Mouse (Mus musculus): ENCODE data around the gene Lyrm7.

Gene Lyrm7

GRCm38 (mm10) chr11:54845470-54846442 lies 15.0 kb downstream of the Lyrm7 start:
- DNase-seq (ENCODE audit: inconsistent ontology term): peak; percentile 74

GRCm38 (mm10) chr11:54844959-54845358 lies 15.8 kb downstream of the Lyrm7 start:
- DNase-seq (ENCODE audit: inconsistent ontology term): no peak

- DNase-seq (ENCODE audit: inconsistent ontology term): no peak
Observed at GRCm38 (mm10) chr11:54844424-54844823, 16.3 kb downstream of the Lyrm7 start.

- no peak for DNase-seq (ENCODE audit: inconsistent ontology term)
Observed at GRCm38 (mm10) chr11:54840891-54841290, 19.8 kb downstream of the Lyrm7 start.

GRCm38 (mm10) chr11:54839696-54840095 lies 21.0 kb downstream of the Lyrm7 start:
- no peak for DNase-seq (ENCODE audit: inconsistent ontology term)

- DNase-seq (ENCODE audit: inconsistent ontology term): no peak
Observed at GRCm38 (mm10) chr11:54836106-54836505, 24.6 kb downstream of the Lyrm7 start.

GRCm38 (mm10) chr11:54834596-54834995 lies 26.1 kb downstream of the Lyrm7 start:
- no peak for DNase-seq (ENCODE audit: inconsistent ontology term)

GRCm38 (mm10) chr11:54833833-54834232 lies 26.9 kb downstream of the Lyrm7 start:
- no peak for DNase-seq (ENCODE audit: inconsistent ontology term)

GRCm38 (mm10) chr11:54826819-54827218 lies 33.9 kb downstream of the Lyrm7 start:
- no peak for DNase-seq (ENCODE audit: inconsistent ontology term)

GRCm38 (mm10) chr11:54825774-54826173 lies 34.9 kb downstream of the Lyrm7 start:
- no peak for DNase-seq (ENCODE audit: inconsistent ontology term)

- no peak for DNase-seq (ENCODE audit: inconsistent ontology term)
Observed at GRCm38 (mm10) chr11:54823467-54823866, 37.2 kb downstream of the Lyrm7 start.

- no peak for DNase-seq (ENCODE audit: inconsistent ontology term)
Observed at GRCm38 (mm10) chr11:54819489-54819888, 41.2 kb downstream of the Lyrm7 start.

- DNase-seq (ENCODE audit: inconsistent ontology term): no peak
Observed at GRCm38 (mm10) chr11:54817449-54817848, 43.3 kb downstream of the Lyrm7 start.

GRCm38 (mm10) chr11:54815659-54816058 lies 45.1 kb downstream of the Lyrm7 start:
- DNase-seq (ENCODE audit: inconsistent ontology term): no peak

GRCm38 (mm10) chr11:54812812-54813516 lies 47.8 kb downstream of the Lyrm7 start:
- DNase-seq (ENCODE audit: inconsistent ontology term): peak; percentile 72

GRCm38 (mm10) chr11:54812314-54812713 lies 48.4 kb downstream of the Lyrm7 start:
- DNase-seq (ENCODE audit: inconsistent ontology term): no peak

GRCm38 (mm10) chr11:54811054-54811453 lies 49.7 kb downstream of the Lyrm7 start:
- no peak for DNase-seq (ENCODE audit: inconsistent ontology term)

- DNase-seq (ENCODE audit: inconsistent ontology term): no peak
Observed at GRCm38 (mm10) chr11:54809582-54809981, 51.1 kb downstream of the Lyrm7 start.

- no peak for DNase-seq (ENCODE audit: inconsistent ontology term)
Observed at GRCm38 (mm10) chr11:54808177-54808576, 52.5 kb downstream of the Lyrm7 start.

- DNase-seq (ENCODE audit: inconsistent ontology term): no peak
Observed at GRCm38 (mm10) chr11:54807669-54808068, 53.0 kb downstream of the Lyrm7 start.

GRCm38 (mm10) chr11:54806891-54807290 lies 53.8 kb downstream of the Lyrm7 start:
- no peak for DNase-seq (ENCODE audit: inconsistent ontology term)

GRCm38 (mm10) chr11:54805196-54805595 lies 55.5 kb downstream of the Lyrm7 start:
- DNase-seq (ENCODE audit: inconsistent ontology term): no peak

GRCm38 (mm10) chr11:54802621-54803020 lies 58.1 kb downstream of the Lyrm7 start:
- DNase-seq (ENCODE audit: inconsistent ontology term): no peak
